Mouse (Mus musculus): ENCODE measurements around the gene Iqca.

Gene Iqca

GRCm38 (mm10) chr1:90153099-90153744 is at the start of gene Iqca:
Gene Iqca (minus strand): TSS chr1:90153401.
- TF ChIP-seq GATA4 (IDR thresholded peaks at IDR 0.05; ENCODE audit: insufficient replicate concordance, low read length), result no peak

GRCm38 (mm10) chr1:90202207-90202978 is 49.2 kb upstream of the Iqca start:
- TF ChIP-seq GATA4 (IDR thresholded peaks at IDR 0.05; ENCODE audit: insufficient replicate concordance, low read length), result no peak

- no peak for TF ChIP-seq GATA4 (IDR thresholded peaks at IDR 0.05; ENCODE audit: insufficient replicate concordance, low read length)
Observed at GRCm38 (mm10) chr1:90201655-90202054, 48.5 kb upstream of the Iqca start.

GRCm38 (mm10) chr1:90201246-90201645 is 48.0 kb upstream of the Iqca start:
- no peak for TF ChIP-seq GATA4 (IDR thresholded peaks at IDR 0.05; ENCODE audit: insufficient replicate concordance, low read length)

- TF ChIP-seq GATA4 (IDR thresholded peaks at IDR 0.05; ENCODE audit: insufficient replicate concordance, low read length), result no peak
Observed at GRCm38 (mm10) chr1:90189046-90189445, 35.8 kb upstream of the Iqca start.

DNA sequence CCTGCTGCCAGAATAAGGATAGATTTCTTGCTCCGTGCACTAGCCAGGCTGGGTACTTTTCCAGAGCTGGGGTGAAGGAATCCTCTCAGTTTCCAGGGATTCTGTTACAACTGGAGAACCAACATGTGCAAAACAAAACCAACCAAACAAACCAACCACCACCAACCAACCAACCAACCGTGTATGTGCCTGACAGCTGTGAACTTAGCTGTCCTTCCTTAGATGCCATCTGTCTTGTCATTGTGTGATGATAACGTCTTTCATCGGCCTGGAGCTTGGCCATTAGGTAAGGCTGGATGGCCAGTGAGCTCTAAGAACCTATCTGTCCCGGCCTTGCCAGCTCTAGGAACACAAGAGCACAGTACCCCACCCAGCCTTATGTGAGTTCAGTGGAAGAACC is 33.7 kb upstream of the Iqca start:
- TF ChIP-seq GATA4 (IDR thresholded peaks at IDR 0.05; ENCODE audit: insufficient replicate concordance, low read length), result no peak

- TF ChIP-seq GATA4 (IDR thresholded peaks at IDR 0.05; ENCODE audit: insufficient replicate concordance, low read length), result no peak
Observed at GRCm38 (mm10) chr1:90186173-90186572, 33.0 kb upstream of the Iqca start.

- TF ChIP-seq GATA4 (IDR thresholded peaks at IDR 0.05; ENCODE audit: insufficient replicate concordance, low read length), result no peak
Observed at GRCm38 (mm10) chr1:90183602-90184001, 30.4 kb upstream of the Iqca start.

GRCm38 (mm10) chr1:90182521-90182920 is 29.3 kb upstream of the Iqca start:
- no peak for TF ChIP-seq GATA4 (IDR thresholded peaks at IDR 0.05; ENCODE audit: insufficient replicate concordance, low read length)

GRCm38 (mm10) chr1:90180966-90181699 is 27.9 kb upstream of the Iqca start:
- no peak for TF ChIP-seq GATA4 (IDR thresholded peaks at IDR 0.05; ENCODE audit: insufficient replicate concordance, low read length)

GRCm38 (mm10) chr1:90180479-90180878 is 27.3 kb upstream of the Iqca start:
- no peak for TF ChIP-seq GATA4 (IDR thresholded peaks at IDR 0.05; ENCODE audit: insufficient replicate concordance, low read length)

DNA sequence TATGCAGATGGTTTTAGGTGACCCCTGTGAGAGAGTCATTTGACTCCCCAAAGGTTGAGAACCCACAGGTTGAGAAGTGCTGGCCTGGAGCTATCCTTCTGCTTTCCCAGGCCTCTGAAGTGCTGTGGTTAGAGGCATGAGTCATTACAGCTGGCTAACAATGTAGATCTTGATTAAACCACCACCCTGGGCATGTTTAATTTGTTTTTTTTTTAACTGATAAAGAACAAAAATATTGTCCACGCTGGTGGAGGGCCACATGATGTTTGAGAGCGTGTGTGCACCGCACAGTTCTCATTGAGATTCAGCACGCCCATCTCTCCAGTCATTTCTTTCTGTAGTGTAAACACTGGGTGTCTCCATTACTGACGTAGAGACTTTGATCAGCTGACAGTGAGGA is 24.8 kb upstream of the Iqca start:
- no peak for TF ChIP-seq GATA4 (IDR thresholded peaks at IDR 0.05; ENCODE audit: insufficient replicate concordance, low read length)

- no peak for TF ChIP-seq GATA4 (IDR thresholded peaks at IDR 0.05; ENCODE audit: insufficient replicate concordance, low read length)
Observed at GRCm38 (mm10) chr1:90177565-90177964, 24.4 kb upstream of the Iqca start.

DNA sequence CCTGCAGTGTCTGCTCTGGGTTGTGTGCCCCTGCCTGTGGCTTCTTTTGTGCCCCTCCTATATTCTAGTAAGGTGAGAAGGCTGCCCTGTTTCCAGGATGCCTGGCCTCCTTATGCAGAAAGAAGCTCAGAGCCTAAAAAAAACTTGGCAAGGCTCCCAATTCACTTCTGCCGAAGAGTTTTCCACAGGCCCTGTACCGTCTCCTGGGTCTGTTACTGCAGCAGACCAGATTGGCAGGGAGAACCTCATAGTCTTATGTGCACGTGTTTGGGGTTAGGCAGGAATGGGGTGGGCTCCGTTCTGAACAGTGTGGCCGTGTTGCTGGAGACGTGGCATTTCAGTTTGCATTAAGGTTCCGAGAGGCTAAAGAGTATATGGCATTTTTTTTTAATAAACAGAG is 23.0 kb upstream of the Iqca start:
- no peak for TF ChIP-seq GATA4 (IDR thresholded peaks at IDR 0.05; ENCODE audit: insufficient replicate concordance, low read length)

- TF ChIP-seq GATA4 (IDR thresholded peaks at IDR 0.05; ENCODE audit: insufficient replicate concordance, low read length), result no peak
Observed at GRCm38 (mm10) chr1:90174338-90174737, 21.1 kb upstream of the Iqca start.

DNA sequence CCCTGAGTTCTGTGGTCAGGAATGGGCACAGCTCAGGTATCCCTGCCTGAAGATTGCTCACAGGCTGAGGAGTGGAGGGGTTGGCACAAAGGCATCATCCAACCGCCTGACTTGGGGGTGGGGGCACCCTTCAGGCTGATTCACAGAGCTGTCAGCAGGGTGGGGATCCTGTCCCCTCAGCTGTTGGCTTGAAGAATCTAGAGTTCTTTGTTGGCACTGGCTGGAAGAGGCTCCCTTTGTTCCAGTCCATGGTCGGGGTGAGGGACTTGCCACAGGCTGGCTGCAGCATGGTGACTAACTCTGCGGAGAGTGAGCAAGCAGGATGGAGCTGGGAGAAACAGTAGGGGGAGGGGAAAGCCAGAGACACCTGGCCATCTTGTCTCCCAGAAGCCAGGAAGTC is 11.1 kb upstream of the Iqca start:
- no peak for TF ChIP-seq GATA4 (IDR thresholded peaks at IDR 0.05; ENCODE audit: insufficient replicate concordance, low read length)
